In genomic region chr6:88712083-88712482, GRCm38 (mm10) we compare ENCODE assay signal across 17 mouse cellular contexts.
"Had no signal": no experiment of that assay in that cellular context is flagged by ENCODE, and none has a peak within 500 bp of the region (broad histone marks: within the 10 kb centered on the region; RNA-seq: fewer than 3 reads in every experiment).

No protein-coding gene starts in this region.

- DNase-seq: gastrocnemius, adult 2 months; gastrocnemius, postnatal 10 days; gastrocnemius, postnatal 25 days; heart, adult 18-20 months; heart, postnatal 10 days; heart, postnatal 4 days; kidney, adult 18-20 months; kidney, adult 8-10 months; kidney, postnatal 10 days; kidney, postnatal 25 days; kidney, postnatal 4 days; liver; liver, embryonic 13.5 days had no signal

- ATAC-seq: hindbrain, embryonic 16.5 days; inflammation-experienced regulatory T-cells, adult 6 months; intestine, embryonic 15.5 days; intestine, postnatal 0 days had no signal
